In the genomic region with DNA sequence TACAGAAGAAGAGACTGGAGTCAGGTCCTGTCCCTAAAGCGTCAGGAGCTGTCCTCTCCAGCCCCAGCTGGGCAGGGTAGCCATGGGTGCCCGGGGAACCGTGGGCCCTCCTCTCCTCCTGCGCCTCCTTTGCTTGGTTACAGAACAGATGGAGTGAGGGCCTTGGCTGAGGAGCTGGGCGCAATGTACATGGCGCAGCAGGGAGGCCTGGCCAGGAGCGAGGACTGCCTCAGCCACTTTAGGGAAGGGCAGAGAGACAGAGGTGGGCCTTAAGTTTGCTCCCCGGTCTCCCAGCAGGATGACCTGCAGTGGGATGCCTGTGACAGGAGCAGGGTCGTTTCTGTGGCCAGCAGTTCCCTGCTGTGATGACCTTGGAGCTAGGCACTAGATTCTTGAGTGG, we compare ENCODE assay signal across 9 mouse cellular contexts.
DNase-seq lines count a peak whose midpoint lies in the region; ATAC-seq and TF ChIP-seq lines count a peak whose summit lies in the region.
"Had no signal": no experiment of that assay in that cellular context is flagged by ENCODE, and none has a peak within 500 bp of the region (broad histone marks: within the 10 kb centered on the region; RNA-seq: fewer than 3 reads in every experiment).

No protein-coding gene starts in this region.

- H3K27me3 ChIP-seq in heart, embryonic 12.5 days (replicated peaks): no peaks in the 10 kb centered on the region
- no peaks in the 10 kb centered on the region for H3K27me3 ChIP-seq in hindbrain, embryonic 11.5 days (ENCODE audit: control insufficient read depth, insufficient read depth, low read length)
- no peaks in the 10 kb centered on the region for H3K27me3 ChIP-seq in liver, postnatal 0 days (ENCODE audit: insufficient read depth, low read length)

- H3K4me2 ChIP-seq in heart, embryonic 12.5 days: peak overlapping the region; percentile 38
- H3K4me2 ChIP-seq in hindbrain, embryonic 11.5 days (replicated peaks; ENCODE audit: low read depth, low read length): no peak overlapping the region
- H3K4me2 ChIP-seq in liver, postnatal 0 days (ENCODE audit: low read depth, low read length): peak overlapping the region; percentile 70

- TF ChIP-seq CTCF in liver, postnatal 0 days (IDR thresholded peaks at IDR 0.05; ENCODE audit: low read depth): no peak

- no peak overlapping the region for H3K27ac ChIP-seq in heart, embryonic 12.5 days (ENCODE audit: poor library complexity, severe bottlenecking)
- H3K27ac ChIP-seq in brown adipose tissue, adult 24 weeks (replicated peaks; ENCODE audit: low read depth, low read length): 0 out of 2 replicates have a peak overlapping the region, but pooled peaks have one; percentile 22
- peak overlapping the region; percentile 36; the same call in 1 of the 2 replicates for H3K27ac ChIP-seq in hindbrain, embryonic 11.5 days (ENCODE audit: low read depth, low read length)
- H3K27ac ChIP-seq in liver, postnatal 0 days (ENCODE audit: low read depth): 0 out of 2 replicates have a peak overlapping the region, but pooled peaks have one; percentile 97

- WGBS in heart, embryonic 12.5 days: 79% methylated on average over 9 of the region's 9 CpGs
- WGBS in hindbrain, embryonic 11.5 days: 84% methylated on average over 9 of the region's 9 CpGs
- WGBS in liver, postnatal 0 days (ENCODE audit: insufficient replicate concordance): 91% methylated on average over 9 of the region's 9 CpGs

- H3K36me3 ChIP-seq in heart, embryonic 12.5 days: no peaks in the 10 kb centered on the region
- H3K36me3 ChIP-seq in hindbrain, embryonic 11.5 days (ENCODE audit: control insufficient read depth, insufficient read depth, low read length): no peaks in the 10 kb centered on the region
- H3K36me3 ChIP-seq in liver, postnatal 0 days (replicated peaks; ENCODE audit: insufficient read depth, low read length): no peaks in the 10 kb centered on the region

- H3K9me3 ChIP-seq in heart, embryonic 12.5 days (replicated peaks): no peaks in the 10 kb centered on the region
- no peaks in the 10 kb centered on the region for H3K9me3 ChIP-seq in hindbrain, embryonic 11.5 days (ENCODE audit: control insufficient read depth, low read length)
- no peaks in the 10 kb centered on the region for H3K9me3 ChIP-seq in liver, postnatal 0 days (ENCODE audit: low read length)

- ATAC-seq in heart, embryonic 12.5 days (ENCODE audit: insufficient number of reproducible peaks, low FRiP score): no peak
- ATAC-seq in hindbrain, embryonic 11.5 days (ENCODE audit: low FRiP score): no peak
- ATAC-seq in liver, postnatal 0 days: no peak

- no peak overlapping the region for H3K9ac ChIP-seq in heart, embryonic 12.5 days
- H3K9ac ChIP-seq in hindbrain, embryonic 11.5 days (ENCODE audit: low read depth, low read length): peak overlapping the region; percentile 4; the same call in 1 of the 2 replicates
- peak overlapping the region; percentile 67 for H3K9ac ChIP-seq in liver, postnatal 0 days (replicated peaks)

- no peak for DNase-seq in heart, adult 18-20 months
- DNase-seq in hindbrain, embryonic 11.5 days (ENCODE audit: low spot score): no peak
- no peak for DNase-seq in liver, postnatal 0 days
- DNase-seq in ovary, postnatal 14 days (ENCODE audit: low spot score): no peak
- DNase-seq in adrenal gland, postnatal 10 days: no peak
- no peak for DNase-seq in lung, postnatal 4 days
- DNase-seq: kidney, postnatal 14 days had no signal

- no peak overlapping the region for H3K4me3 ChIP-seq in heart, embryonic 12.5 days
- no peak overlapping the region for H3K4me3 ChIP-seq in brown adipose tissue, adult 24 weeks (ENCODE audit: insufficient read depth, low read depth, low read length)
- no peak overlapping the region for H3K4me3 ChIP-seq in hindbrain, embryonic 11.5 days (ENCODE audit: low read depth, low read length)
- H3K4me3 ChIP-seq in liver, postnatal 0 days (ENCODE audit: low read depth, low read length): peak overlapping the region; percentile 49

- no peak for TF ChIP-seq EP300 in liver, postnatal 0 days (IDR thresholded peaks at IDR 0.05; ENCODE audit: low read depth)

- H3K4me1 ChIP-seq in heart, embryonic 12.5 days (replicated peaks): peaks cover 89% of the 10 kb centered on the region
- peaks cover 8% of the 10 kb centered on the region for H3K4me1 ChIP-seq in brown adipose tissue, adult 24 weeks (ENCODE audit: control insufficient read depth, insufficient read depth, insufficient read length, low read length)
- H3K4me1 ChIP-seq in hindbrain, embryonic 11.5 days (replicated peaks; ENCODE audit: control insufficient read depth, insufficient read depth, low read length): peaks cover 68% of the 10 kb centered on the region
- H3K4me1 ChIP-seq in liver, postnatal 0 days (ENCODE audit: insufficient read depth): peaks cover 58% of the 10 kb centered on the region
